Mouse (Mus musculus): ENCODE data around the gene 4930518I15Rik. TPM values are rescaled to one million over a fixed set of nuclear protein-coding genes. Genes with fewer than 3 reads are reported as not detected.
A peak's percentile ranks its signal among the peaks of the same experiment; 100 is the strongest.

The 4930518I15Rik gene
- polyA plus RNA-seq, 1 experiment from 2014 or later, result 8.1 TPM

GRCm38 (mm10) chr2:156874047-156874759 is 16.5 kb upstream of the 4930518I15Rik start:
- Histone ChIP-seq H3K36me3 (peaks cover 22% of the 10 kb centered on the region), H3K4me2 (no peak overlapping the region), H3K9ac (no peak overlapping the region), H3K9me3 (no peaks in the 10 kb centered on the region), H3K27me3 (replicated peaks) (no peaks in the 10 kb centered on the region), H3K4me3 (replicated peaks) (no peak overlapping the region), H3K27ac (no peak overlapping the region), H3K4me1 (peaks cover 7% of the 10 kb centered on the region; the same call in 1 of the 2 replicates)
- no peak for ATAC-seq (ENCODE audit: insufficient read depth, low FRiP score, low read depth)
- WGBS, result 84% methylated on average over 8 of the region's 8 CpGs

DNA sequence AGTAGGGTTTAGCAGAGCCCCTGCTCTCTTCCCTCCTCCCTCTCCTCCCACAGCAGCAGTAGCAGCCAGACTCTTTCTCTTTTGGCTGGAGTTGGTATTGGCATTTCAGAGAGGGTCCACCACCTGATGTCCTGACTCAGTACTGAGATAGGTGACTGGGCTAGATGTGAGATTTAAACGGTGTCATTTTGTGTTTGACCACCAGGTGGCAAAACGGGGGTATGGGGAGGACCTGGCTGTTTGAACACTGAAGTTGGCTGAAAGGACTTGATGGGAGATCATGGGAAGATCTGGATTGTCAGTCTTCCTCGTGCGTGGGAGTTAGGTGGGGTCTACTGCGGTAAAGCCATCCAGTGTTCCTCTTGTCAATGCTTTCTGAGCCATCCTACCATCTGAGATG is 15.9 kb upstream of the 4930518I15Rik start:
- H3K4me2 ChIP-seq, result no peak overlapping the region
- H3K27ac ChIP-seq, result no peak overlapping the region
- no peaks in the 10 kb centered on the region for H3K9me3 ChIP-seq
- 35% methylated on average over 5 of the region's 5 CpGs for WGBS
- H3K9ac ChIP-seq, result no peak overlapping the region
- H3K4me3 ChIP-seq (replicated peaks), result no peak overlapping the region
- H3K36me3 ChIP-seq, result peaks cover 22% of the 10 kb centered on the region
- no peak for ATAC-seq (ENCODE audit: insufficient read depth, low FRiP score, low read depth)
- peaks cover 7% of the 10 kb centered on the region; the same call in 1 of the 2 replicates for H3K4me1 ChIP-seq
- no peaks in the 10 kb centered on the region for H3K27me3 ChIP-seq (replicated peaks)

DNA sequence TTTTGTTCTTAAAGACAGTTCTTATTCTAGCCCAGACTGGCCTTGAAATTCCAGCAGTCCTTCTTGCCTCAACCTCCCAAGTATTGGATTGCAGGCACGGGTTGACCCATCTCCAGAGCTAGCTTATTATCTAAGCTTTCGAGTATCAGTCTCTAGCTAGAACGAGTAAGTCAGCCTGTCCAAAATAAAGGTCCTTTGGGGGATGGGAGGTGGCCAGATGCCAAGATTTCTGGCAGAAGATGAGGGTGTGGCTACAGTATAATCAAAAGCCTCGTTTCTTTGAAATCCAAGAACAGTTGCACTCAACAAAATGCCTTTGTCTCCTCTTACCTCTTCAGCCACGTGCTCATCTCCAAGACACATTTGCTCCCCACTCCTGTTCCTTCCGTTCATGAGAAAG is 12.8 kb upstream of the 4930518I15Rik start:
- Histone ChIP-seq H3K27ac (no peak overlapping the region), H3K9me3 (no peaks in the 10 kb centered on the region), H3K4me2 (no peak overlapping the region), H3K36me3 (peaks cover 29% of the 10 kb centered on the region), H3K4me1 (peaks cover 8% of the 10 kb centered on the region; the same call in 1 of the 2 replicates), H3K9ac (no peak overlapping the region), H3K27me3 (replicated peaks) (no peaks in the 10 kb centered on the region), H3K4me3 (replicated peaks) (no peak overlapping the region)
- no peak for ATAC-seq (ENCODE audit: insufficient read depth, low FRiP score, low read depth)
- 41% methylated on average over 6 of the region's 6 CpGs for WGBS

GRCm38 (mm10) chr2:156869554-156869953 is 11.8 kb upstream of the 4930518I15Rik start:
- Histone ChIP-seq H3K27me3 (replicated peaks) (no peaks in the 10 kb centered on the region), H3K9ac (no peak overlapping the region), H3K27ac (no peak overlapping the region), H3K9me3 (no peaks in the 10 kb centered on the region), H3K4me3 (replicated peaks) (no peak overlapping the region), H3K4me2 (no peak overlapping the region), H3K4me1 (peaks cover 15% of the 10 kb centered on the region; the same call in 1 of the 2 replicates), H3K36me3 (peaks cover 21% of the 10 kb centered on the region)
- ATAC-seq (ENCODE audit: insufficient read depth, low FRiP score, low read depth), result no peak
- WGBS, result 93% methylated on average over 7 of the region's 7 CpGs

GRCm38 (mm10) chr2:156868994-156869393 is 11.2 kb upstream of the 4930518I15Rik start:
- H3K4me2 ChIP-seq, result no peak overlapping the region

GRCm38 (mm10) chr2:156864481-156864880 is 6.7 kb upstream of the 4930518I15Rik start:
- Histone ChIP-seq H3K4me1 (peaks cover 22% of the 10 kb centered on the region; the same call in 1 of the 2 replicates), H3K9ac (no peak overlapping the region), H3K36me3 (peaks cover 9% of the 10 kb centered on the region; the same call in 1 of the 2 replicates), H3K9me3 (no peaks in the 10 kb centered on the region), H3K27me3 (replicated peaks) (no peaks in the 10 kb centered on the region), H3K4me2 (peak overlapping the region; percentile 76), H3K4me3 (replicated peaks) (peak overlapping the region; percentile 97; the same call in 1 of the 2 replicates), H3K27ac (peak overlapping the region; percentile 92; the same call in 1 of the 2 replicates)
- WGBS, result 72% methylated on average over 3 of the region's 3 CpGs
- no peak for ATAC-seq (ENCODE audit: insufficient read depth, low FRiP score, low read depth)

More at GRCm38 (mm10) chr2:156868994-156869393, 11.2 kb upstream of the 4930518I15Rik start:
- no peaks in the 10 kb centered on the region for H3K9me3 ChIP-seq
- peaks cover 19% of the 10 kb centered on the region for H3K36me3 ChIP-seq
- peaks cover 20% of the 10 kb centered on the region; the same call in 1 of the 2 replicates for H3K4me1 ChIP-seq
- no peak overlapping the region for H3K9ac ChIP-seq
- WGBS, result 74% methylated on average over 8 of the region's 8 CpGs
- H3K4me3 ChIP-seq (replicated peaks), result no peak overlapping the region
- no peak overlapping the region for H3K27ac ChIP-seq
- ATAC-seq (ENCODE audit: insufficient read depth, low FRiP score, low read depth), result no peak
- no peaks in the 10 kb centered on the region for H3K27me3 ChIP-seq (replicated peaks)

DNA sequence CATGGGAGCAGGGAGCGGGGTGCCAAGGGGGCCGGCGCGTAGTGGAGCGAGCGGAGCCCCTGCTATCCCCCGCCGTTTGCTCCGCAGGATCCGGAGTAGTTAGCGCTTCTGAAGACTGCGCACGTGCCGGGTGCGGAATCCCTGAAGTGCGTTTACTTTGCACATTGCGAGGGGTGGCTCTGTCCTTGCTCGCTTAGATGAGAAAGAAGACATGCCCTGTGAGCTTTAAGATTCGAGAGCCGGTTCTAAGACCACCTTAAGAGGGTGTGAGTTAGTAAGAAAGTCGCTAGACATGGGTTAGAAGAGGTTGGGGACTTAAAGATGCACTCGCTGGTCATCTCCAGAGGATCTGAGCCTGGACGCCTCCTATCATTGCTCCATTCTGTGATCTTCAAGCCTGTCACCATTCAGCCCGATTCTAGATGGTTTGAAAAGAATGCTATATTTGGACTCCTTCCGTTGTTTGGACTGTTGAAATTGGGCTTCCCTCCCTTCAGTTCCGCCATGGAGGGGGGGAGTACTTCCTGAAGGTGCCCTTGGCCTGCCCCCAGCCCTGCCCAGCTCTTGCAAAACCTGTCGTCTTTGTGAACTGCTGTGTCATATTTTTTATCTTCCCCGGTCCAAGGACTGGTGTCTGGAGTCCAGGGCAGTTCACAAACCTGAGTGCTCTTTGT is 5.9 kb upstream of the 4930518I15Rik start:
- H3K9ac ChIP-seq, result peak overlapping the region; percentile 96
- peaks cover 9% of the 10 kb centered on the region; the same call in 1 of the 2 replicates for H3K36me3 ChIP-seq
- no peaks in the 10 kb centered on the region for H3K9me3 ChIP-seq
- H3K4me3 ChIP-seq (replicated peaks), result peak overlapping the region; percentile 97
- peak overlapping the region; percentile 92 for H3K27ac ChIP-seq
- H3K27me3 ChIP-seq (replicated peaks), result no peaks in the 10 kb centered on the region
- ATAC-seq (ENCODE audit: insufficient read depth, low FRiP score, low read depth), result no peak
- peaks cover 22% of the 10 kb centered on the region; the same call in 1 of the 2 replicates for H3K4me1 ChIP-seq
- H3K4me2 ChIP-seq, result peak overlapping the region; percentile 76
- WGBS, result under 1% methylated on average over 28 of the region's 28 CpGs

DNA sequence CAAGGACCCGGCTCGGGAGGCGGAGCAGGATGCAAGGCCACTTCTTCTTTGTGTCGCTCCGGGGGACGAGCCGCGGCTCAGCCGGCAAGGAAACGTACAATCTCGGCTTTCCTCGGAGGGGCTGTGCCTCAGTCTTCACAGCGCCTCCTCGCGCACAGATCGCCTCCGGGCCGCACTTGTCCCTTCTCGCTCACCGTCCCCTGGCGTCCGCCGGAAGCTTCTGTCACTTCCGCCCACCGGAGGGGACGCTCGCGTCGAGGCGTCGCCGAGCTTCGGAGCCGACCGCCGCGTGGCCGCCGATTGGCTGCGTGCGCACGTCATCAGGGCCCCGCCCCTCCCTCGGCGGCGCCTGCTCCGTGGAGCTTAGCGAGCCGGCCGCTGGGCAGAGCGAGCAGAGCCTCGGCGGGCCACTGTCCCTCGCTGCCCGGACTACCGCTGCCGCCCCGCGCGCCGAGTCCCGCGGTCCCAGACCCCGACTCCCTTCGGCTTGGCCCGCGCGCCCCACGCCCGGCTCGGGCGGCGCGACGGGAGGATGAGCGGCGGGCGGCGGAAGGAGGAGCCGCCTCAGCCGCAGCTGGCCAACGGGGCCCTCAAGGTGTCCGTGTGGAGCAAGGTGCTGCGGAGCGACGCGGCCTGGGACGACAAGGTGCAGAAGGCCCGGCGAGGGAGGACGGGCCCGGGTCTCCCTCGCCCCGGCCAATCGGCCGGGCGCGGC is 5.2 kb upstream of the 4930518I15Rik start, which contains the start of gene Rab5if:
Gene Rab5if, plus strand, starts transcription at position 357 of the 715 bp plus-strand sequence.
- Histone ChIP-seq H3K9me3 (no peaks in the 10 kb centered on the region), H3K4me2 (peak within 1 kb of the TSS; percentile 76), H3K27ac (peak within 1 kb of the TSS; percentile 92), H3K9ac (peak within 1 kb of the TSS; percentile 96), H3K27me3 (replicated peaks) (no peaks in the 10 kb centered on the region), H3K36me3 (peaks cover 9% of the 10 kb centered on the region; the same call in 1 of the 2 replicates), H3K4me1 (peaks cover 28% of the 10 kb centered on the region; the same call in 1 of the 2 replicates), H3K4me3 (replicated peaks) (peak within 1 kb of the TSS; percentile 97)
- peak; percentile 96 for ATAC-seq (ENCODE audit: insufficient read depth, low FRiP score, low read depth)
- under 1% methylated on average over 95 of the region's 98 CpGs for WGBS

- Histone ChIP-seq H3K4me3 (replicated peaks) (peak overlapping the region; percentile 97), H3K9ac (peak overlapping the region; percentile 58), H3K4me1 (peaks cover 30% of the 10 kb centered on the region; the same call in 1 of the 2 replicates), H3K27ac (peak overlapping the region; percentile 92), H3K36me3 (peaks cover 4% of the 10 kb centered on the region; the same call in 1 of the 2 replicates), H3K9me3 (no peaks in the 10 kb centered on the region), H3K4me2 (peak overlapping the region; percentile 69), H3K27me3 (replicated peaks) (no peaks in the 10 kb centered on the region)
- no peak for ATAC-seq (ENCODE audit: insufficient read depth, low FRiP score, low read depth)
- WGBS, result under 1% methylated on average over 19 of the region's 19 CpGs
These were observed 4.4 kb upstream of the 4930518I15Rik start for GRCm38 (mm10) chr2:156862041-156862717.

GRCm38 (mm10) chr2:156858671-156859070 is 925 bp upstream of the 4930518I15Rik start:
- Histone ChIP-seq H3K9ac (no peak overlapping the region), H3K4me3 (replicated peaks) (no peak overlapping the region), H3K27me3 (replicated peaks) (no peaks in the 10 kb centered on the region), H3K36me3 (peaks cover 4% of the 10 kb centered on the region), H3K4me2 (no peak overlapping the region), H3K4me1 (0 out of 2 replicates have a peak, but pooled peaks cover 14% of the 10 kb centered on the region), H3K9me3 (no peaks in the 10 kb centered on the region), H3K27ac (peak overlapping the region; percentile 72)
- 41% methylated on average over 7 of the region's 7 CpGs for WGBS
- no peak for ATAC-seq (ENCODE audit: insufficient read depth, low FRiP score, low read depth)

- H3K9me3 ChIP-seq, result no peaks in the 10 kb centered on the region
- no peak overlapping the region for H3K4me2 ChIP-seq
- no peak overlapping the region for H3K9ac ChIP-seq
- H3K27me3 ChIP-seq (replicated peaks), result no peaks in the 10 kb centered on the region
- ATAC-seq (ENCODE audit: insufficient read depth, low FRiP score, low read depth), result no peak
- H3K4me3 ChIP-seq (replicated peaks), result no peak overlapping the region
- H3K4me1 ChIP-seq, result 0 out of 2 replicates have a peak, but pooled peaks cover 13% of the 10 kb centered on the region
- H3K27ac ChIP-seq, result no peak overlapping the region
- 66% methylated on average over 3 of the region's 3 CpGs for WGBS
- H3K36me3 ChIP-seq, result peaks cover 4% of the 10 kb centered on the region
These were observed 358 bp downstream of the 4930518I15Rik start for GRCm38 (mm10) chr2:156857385-156857791.
